Mouse (Mus musculus) heart, adult 11 months (tissue): ENCODE measurements around the gene Nmrk2.
"Not testable (repeated sequence)": the region's sequence is repeated elsewhere in the genome, so short reads cannot be mapped to it uniquely, and the experiment has no call there.

Source experiments
- DNase-seq: peaks from one replicate; pipeline ENCODE4 v3.0.0; 2022

Nmrk2 gene

GRCm38 (mm10) chr10:81182336-81183333 lies 19.2 kb downstream of the Nmrk2 start, which contains the start of gene Dapk3:
TSS of gene Dapk3 (plus strand) at chr10:81183005.
- DNase-seq, result peak; percentile 100

- peak; percentile 95 for DNase-seq
Observed at GRCm38 (mm10) chr10:81181860-81182259, 20.0 kb downstream of the Nmrk2 start.

GRCm38 (mm10) chr10:81180946-81181345 lies 20.9 kb downstream of the Nmrk2 start:
- DNase-seq, result no peak

GRCm38 (mm10) chr10:81179451-81180342 lies 22.2 kb downstream of the Nmrk2 start:
- DNase-seq, result no peak

GRCm38 (mm10) chr10:81178927-81179326 lies 22.9 kb downstream of the Nmrk2 start:
- no peak for DNase-seq

GRCm38 (mm10) chr10:81177958-81178712 lies 23.7 kb downstream of the Nmrk2 start:
- peak; percentile 97 for DNase-seq

GRCm38 (mm10) chr10:81177491-81177925 lies 24.3 kb downstream of the Nmrk2 start:
- DNase-seq, result peak; percentile 97

- peak; percentile 100 for DNase-seq
Observed at GRCm38 (mm10) chr10:81176466-81177271, 25.2 kb downstream of the Nmrk2 start, which contains the start of gene Eef2. TSS of gene Eef2 (plus strand) at chr10:81176631.

- DNase-seq, result peak; percentile 97
Observed at GRCm38 (mm10) chr10:81175936-81176465, 25.9 kb downstream of the Nmrk2 start.

GRCm38 (mm10) chr10:81175345-81175701 lies 26.5 kb downstream of the Nmrk2 start:
- peak; percentile 95 for DNase-seq

GRCm38 (mm10) chr10:81174617-81175344 lies 27.1 kb downstream of the Nmrk2 start:
- peak; percentile 98 for DNase-seq

GRCm38 (mm10) chr10:81173132-81173531 lies 28.7 kb downstream of the Nmrk2 start:
- DNase-seq, result peak; percentile 97

- not testable (repeated sequence) for DNase-seq
Observed at GRCm38 (mm10) chr10:81169411-81169900, 32.4 kb downstream of the Nmrk2 start.

- peak; percentile 99 for DNase-seq
Observed at GRCm38 (mm10) chr10:81168521-81169244, 33.2 kb downstream of the Nmrk2 start.

- no peak for DNase-seq
Observed at GRCm38 (mm10) chr10:81168087-81168431, 33.8 kb downstream of the Nmrk2 start.

- DNase-seq, result peak; percentile 100
Observed at GRCm38 (mm10) chr10:81167200-81168086, 34.4 kb downstream of the Nmrk2 start, which contains the start of gene Pias4. TSS of gene Pias4 (minus strand) at chr10:81167923.

GRCm38 (mm10) chr10:81165118-81165517 lies 36.7 kb downstream of the Nmrk2 start:
- DNase-seq, result no peak

GRCm38 (mm10) chr10:81162318-81162652 lies 39.6 kb downstream of the Nmrk2 start:
- DNase-seq, result no peak
